Mouse (Mus musculus) neural tube, embryonic 12.5 days (tissue): ENCODE measurements around the gene Nhlrc4. TPM values are rescaled to one million over a fixed set of nuclear protein-coding genes. Genes with fewer than 3 reads are reported as not detected.

Source experiments
- ATAC-seq: fragments of 200-750 bp; cut with Nextera tagmentation; 2 replicates; pipeline ENCODE4 v1.8.0; 2017; ENCODE audit warnings: low read depth, mild to moderate bottlenecking, moderate TSS enrichment, moderate library complexity; ENCODE audit not compliant: low FRiP score
- H3K27ac ChIP-seq: fragments of 300-500 bp; sonication (generic); 2 replicates; pipeline ENCODE4 v1.5.1; 2016
- H3K27me3 ChIP-seq: fragments of 300-500 bp; sonication (generic); replicated peaks from 2 replicates; pipeline ENCODE4 v1.6.1; 2016; ENCODE audit warnings: mild to moderate bottlenecking
- H3K36me3 ChIP-seq: fragments of 300-500 bp; sonication (generic); 2 replicates; pipeline ENCODE4 v1.6.1; 2016; ENCODE audit warnings: mild to moderate bottlenecking
- H3K4me1 ChIP-seq: fragments of 300-500 bp; sonication (generic); 2 replicates; pipeline ENCODE4 v1.6.1; 2016
- H3K4me2 ChIP-seq: fragments of 300-500 bp; sonication (generic); replicated peaks from 2 replicates; pipeline ENCODE4 v1.6.1; 2016; ENCODE audit warnings: mild to moderate bottlenecking
- H3K4me3 ChIP-seq: fragments of 300-500 bp; sonication (generic); 2 replicates; pipeline ENCODE4 v1.5.1; 2016
- H3K9ac ChIP-seq: fragments of 300-500 bp; sonication (generic); 2 replicates; pipeline ENCODE4 v1.6.1; 2016; ENCODE audit warnings: mild to moderate bottlenecking
- H3K9me3 ChIP-seq: fragments of 300-500 bp; sonication (generic); 2 replicates; pipeline ENCODE4 v1.6.1; 2016; ENCODE audit warnings: mild to moderate bottlenecking
- WGBS: fragments of 180-500 bp; shearing (Covaris S2); methylation state at CpG from one replicate; pipeline ENCODE4 v1.1.7; 2016; 5-methylcytosine and 5-hydroxymethylcytosine counted together
- polyA plus RNA-seq: library from polyadenylated mRNA; unstranded; fragments of >200 nt; fragmentation: Nextera tagmentation; extraction: Ambion mirVana; gene quantifications from 2 replicates; pipeline ENCODE4 v1.2.1, GENCODE M21; 2016

The Nhlrc4 gene
- polyA plus RNA-seq, 1 experiment from 2014 or later: 0.14 TPM

- Histone ChIP-seq H3K27ac (no peak overlapping the region; the same call in 1 of the 2 replicates), H3K4me1 (peaks cover 7% of the 10 kb centered on the region), H3K4me3 (no peak overlapping the region), H3K9ac (no peak overlapping the region), H3K36me3 (no peaks in the 10 kb centered on the region), H3K4me2 (no peak overlapping the region), H3K27me3 (no peaks in the 10 kb centered on the region), H3K9me3 (no peaks in the 10 kb centered on the region)
- WGBS: 82% methylated on average over 9 of the region's 9 CpGs
- no peak for ATAC-seq
Measured at GRCm38 (mm10) chr17:25943769-25944168, 992 bp downstream of the Nhlrc4 start.

- no peaks in the 10 kb centered on the region for H3K36me3 ChIP-seq
- H3K27me3 ChIP-seq: no peaks in the 10 kb centered on the region
- H3K27ac ChIP-seq: no peak overlapping the region
- no peaks in the 10 kb centered on the region for H3K9me3 ChIP-seq
- peaks cover 7% of the 10 kb centered on the region for H3K4me1 ChIP-seq
- ATAC-seq: no peak
- WGBS: 88% methylated on average over 3 of the region's 3 CpGs
- H3K4me3 ChIP-seq: no peak overlapping the region
- H3K4me2 ChIP-seq: no peak overlapping the region
- no peak overlapping the region for H3K9ac ChIP-seq
Measured at GRCm38 (mm10) chr17:25943221-25943620, 1.5 kb downstream of the Nhlrc4 start.

DNA sequence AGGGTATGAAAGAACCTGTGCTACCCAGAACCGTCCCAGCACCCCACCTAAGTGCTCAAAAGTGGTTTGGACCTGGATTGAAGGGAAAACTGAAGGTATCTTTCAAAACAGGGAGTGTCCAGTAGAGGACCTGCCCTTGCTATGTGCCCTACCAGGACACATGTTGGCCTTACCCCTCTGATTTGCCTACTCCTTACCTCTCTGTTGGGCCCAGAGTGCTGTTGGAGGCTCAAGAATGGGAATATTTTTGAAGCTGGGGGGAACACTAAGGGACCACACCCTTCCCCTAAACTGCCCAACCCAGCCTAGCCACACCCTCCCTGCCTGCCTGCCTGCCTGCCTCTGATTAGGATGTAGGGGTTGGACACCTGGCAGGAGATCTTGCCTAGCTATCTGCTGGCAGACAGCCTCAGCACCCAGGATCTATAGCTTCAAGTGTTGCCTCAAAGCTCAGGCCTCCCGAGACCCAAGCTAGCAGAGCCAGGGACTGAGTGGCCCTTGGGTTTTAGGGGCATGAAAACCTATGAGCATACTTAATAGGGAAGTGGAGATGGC, 2.1 kb downstream of the Nhlrc4 start:
- no peak overlapping the region for H3K4me3 ChIP-seq
- H3K9me3 ChIP-seq: no peaks in the 10 kb centered on the region
- no peaks in the 10 kb centered on the region for H3K27me3 ChIP-seq
- H3K36me3 ChIP-seq: no peaks in the 10 kb centered on the region
- no peak overlapping the region for H3K4me2 ChIP-seq
- H3K4me1 ChIP-seq: peaks cover 7% of the 10 kb centered on the region
- H3K9ac ChIP-seq: no peak overlapping the region
- no peak overlapping the region for H3K27ac ChIP-seq
- 88% methylated on average over 2 of the region's 2 CpGs for WGBS
- 0 out of 2 replicates have a peak, but pooled peaks have one; percentile 13 for ATAC-seq

DNA sequence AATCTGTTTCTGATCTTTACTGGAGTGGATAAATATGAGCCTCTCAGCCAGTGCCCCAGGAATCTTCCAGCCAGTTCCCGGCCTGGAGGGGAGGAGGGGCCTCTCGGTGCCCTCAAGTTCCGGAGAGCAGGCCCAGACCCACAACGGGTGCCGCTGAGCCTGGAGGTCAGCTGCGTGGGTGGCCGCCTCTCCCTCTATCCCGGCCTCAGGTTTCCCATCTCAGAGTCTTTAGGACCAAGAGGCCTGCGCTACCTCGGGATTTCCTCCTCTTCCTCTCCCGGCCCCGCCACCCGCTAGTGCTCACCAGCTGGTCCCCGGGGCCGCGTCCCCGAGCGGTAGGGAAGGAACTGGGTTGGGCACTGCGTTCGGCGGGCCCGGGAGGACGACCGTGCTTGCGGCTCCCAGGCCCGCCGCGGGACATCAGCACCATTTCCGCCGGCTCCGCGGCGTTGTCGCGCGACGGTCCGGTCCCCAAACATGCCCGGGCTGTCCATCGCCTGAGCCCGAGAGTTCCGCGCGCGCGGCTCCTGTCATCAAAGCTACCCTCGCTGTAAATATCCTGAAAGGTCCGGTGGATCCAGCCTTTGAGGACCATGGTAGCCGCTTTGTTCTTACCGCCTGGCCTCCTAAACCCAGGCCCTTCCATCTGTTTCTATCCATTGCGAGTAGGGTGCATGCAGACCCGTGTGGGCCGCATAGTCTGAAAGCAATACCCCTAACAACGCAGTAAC, 3.1 kb downstream of the Nhlrc4 start:
- H3K4me2 ChIP-seq: peak overlapping the region; percentile 77
- no peaks in the 10 kb centered on the region for H3K9me3 ChIP-seq
- peaks cover 9% of the 10 kb centered on the region for H3K36me3 ChIP-seq
- no peaks in the 10 kb centered on the region for H3K27me3 ChIP-seq
- ATAC-seq: peak; percentile 56; the same call in 1 of the 2 replicates
- H3K4me1 ChIP-seq: peaks cover 7% of the 10 kb centered on the region
- H3K9ac ChIP-seq: peak overlapping the region; percentile 93
- 4% methylated on average over 54 of the region's 54 CpGs for WGBS
- peak overlapping the region; percentile 73 for H3K4me3 ChIP-seq
- peak overlapping the region; percentile 65; the same call in 1 of the 2 replicates for H3K27ac ChIP-seq

GRCm38 (mm10) chr17:25934526-25934925, 10.2 kb downstream of the Nhlrc4 start:
- no peak overlapping the region for H3K4me3 ChIP-seq

DNA sequence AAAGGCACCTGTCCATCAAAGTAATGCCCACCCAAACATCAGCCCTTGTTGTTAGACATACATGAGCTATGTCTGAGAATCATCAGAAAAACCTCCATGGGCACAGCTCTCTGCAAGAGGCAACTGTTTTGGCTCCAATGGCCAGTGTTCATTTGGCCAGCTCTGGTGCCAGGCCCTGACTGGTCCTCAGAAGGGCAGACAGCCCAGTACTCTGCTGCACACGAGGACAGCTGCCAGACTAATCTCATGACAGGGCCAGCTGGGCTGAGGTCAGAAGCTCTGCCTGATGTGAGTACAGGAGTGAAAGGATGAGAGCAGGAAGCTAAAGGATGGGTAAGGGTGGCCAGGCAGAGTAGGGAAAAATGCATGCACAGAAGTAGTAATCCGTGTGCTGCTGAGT, 19.4 kb downstream of the Nhlrc4 start:
- H3K36me3 ChIP-seq: peaks cover 35% of the 10 kb centered on the region

More at GRCm38 (mm10) chr17:25934526-25934925, 10.2 kb downstream of the Nhlrc4 start:
- H3K27ac ChIP-seq: no peak overlapping the region
- ATAC-seq: no peak
- no peaks in the 10 kb centered on the region for H3K9me3 ChIP-seq
- no peak overlapping the region for H3K4me2 ChIP-seq
- no peak overlapping the region for H3K9ac ChIP-seq
- no peaks in the 10 kb centered on the region for H3K27me3 ChIP-seq
- WGBS: 94% methylated on average over 1 of the region's 1 CpGs
- no peaks in the 10 kb centered on the region for H3K4me1 ChIP-seq
- H3K36me3 ChIP-seq: peaks cover 70% of the 10 kb centered on the region

GRCm38 (mm10) chr17:25922120-25922519, 22.6 kb downstream of the Nhlrc4 start:
- Histone ChIP-seq H3K27ac (no peak overlapping the region), H3K9ac (no peak overlapping the region), H3K4me3 (no peak overlapping the region), H3K27me3 (no peaks in the 10 kb centered on the region), H3K9me3 (no peaks in the 10 kb centered on the region), H3K4me1 (peaks cover 24% of the 10 kb centered on the region), H3K36me3 (peaks cover 11% of the 10 kb centered on the region; the same call in 1 of the 2 replicates), H3K4me2 (no peak overlapping the region)
- no peak for ATAC-seq
- 81% methylated on average over 5 of the region's 5 CpGs for WGBS

More for the DNA sequence above, 19.4 kb downstream of the Nhlrc4 start:
- H3K27ac ChIP-seq: no peak overlapping the region
- H3K9ac ChIP-seq: no peak overlapping the region
- no peak overlapping the region for H3K4me2 ChIP-seq
- H3K27me3 ChIP-seq: no peaks in the 10 kb centered on the region
- no peaks in the 10 kb centered on the region for H3K9me3 ChIP-seq
- H3K4me1 ChIP-seq: peaks cover 4% of the 10 kb centered on the region; the same call in 1 of the 2 replicates
- ATAC-seq: no peak
- H3K4me3 ChIP-seq: no peak overlapping the region
- 79% methylated on average over 2 of the region's 2 CpGs for WGBS

GRCm38 (mm10) chr17:25919786-25920642, 24.7 kb downstream of the Nhlrc4 start:
- H3K27me3 ChIP-seq: no peaks in the 10 kb centered on the region
- no peaks in the 10 kb centered on the region for H3K9me3 ChIP-seq
- peak overlapping the region; percentile 92 for H3K4me2 ChIP-seq
- ATAC-seq: peak; percentile 99
- WGBS: 0% methylated on average over 40 of the region's 40 CpGs
- H3K4me1 ChIP-seq: peaks cover 27% of the 10 kb centered on the region
- H3K9ac ChIP-seq: peak overlapping the region; percentile 64
- H3K36me3 ChIP-seq: peaks cover 3% of the 10 kb centered on the region; the same call in 1 of the 2 replicates
- H3K4me3 ChIP-seq: peak overlapping the region; percentile 96
- H3K27ac ChIP-seq: peak overlapping the region; percentile 86

DNA sequence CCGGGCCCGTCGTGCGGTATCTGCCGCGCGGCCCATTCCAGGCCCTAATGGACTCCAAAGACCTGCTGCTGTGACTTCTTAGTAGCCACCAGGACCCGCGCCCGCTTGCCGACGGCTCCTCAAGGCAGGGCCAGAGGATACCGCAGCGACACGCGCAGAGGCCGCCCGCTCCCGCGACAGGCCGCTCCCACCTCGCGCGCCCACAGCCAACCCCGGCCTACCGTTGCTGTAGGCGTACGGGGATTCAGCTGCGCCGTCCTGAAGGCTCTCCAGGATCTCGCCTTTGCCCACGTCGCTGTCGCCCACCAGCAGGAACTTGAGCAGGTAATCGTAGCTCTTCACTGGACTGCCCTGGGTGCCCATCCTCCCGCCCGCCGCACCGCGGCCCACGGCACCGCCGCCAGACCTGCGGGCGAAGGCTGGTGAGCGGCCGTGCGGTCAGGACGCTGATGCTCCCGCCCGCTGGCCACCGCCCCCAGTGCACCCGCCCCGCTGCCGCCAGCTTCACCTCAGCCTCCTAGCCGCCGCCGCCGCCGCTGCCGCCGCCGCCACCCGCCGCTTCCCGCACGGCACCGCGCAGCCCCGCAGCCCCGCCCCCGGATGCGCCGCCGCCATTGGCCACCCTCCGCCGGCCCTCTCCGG, 25.5 kb downstream of the Nhlrc4 start, which contains the start of gene Rab40c:
Gene Rab40c (minus strand): TSS at position 584 of the 642 bp plus-strand sequence.
- no peaks in the 10 kb centered on the region for H3K27me3 ChIP-seq
- H3K4me2 ChIP-seq: peak within 1 kb of the TSS; percentile 92
- peaks cover 27% of the 10 kb centered on the region for H3K4me1 ChIP-seq
- peak; percentile 8; the same call in 1 of the 2 replicates for ATAC-seq
- peak within 1 kb of the TSS; percentile 96 for H3K4me3 ChIP-seq
- under 1% methylated on average over 73 of the region's 78 CpGs for WGBS
- H3K9me3 ChIP-seq: no peaks in the 10 kb centered on the region
- peaks cover 3% of the 10 kb centered on the region; the same call in 1 of the 2 replicates for H3K36me3 ChIP-seq
- peak within 1 kb of the TSS; percentile 89 for H3K9ac ChIP-seq
- H3K27ac ChIP-seq: peak within 1 kb of the TSS; percentile 86

DNA sequence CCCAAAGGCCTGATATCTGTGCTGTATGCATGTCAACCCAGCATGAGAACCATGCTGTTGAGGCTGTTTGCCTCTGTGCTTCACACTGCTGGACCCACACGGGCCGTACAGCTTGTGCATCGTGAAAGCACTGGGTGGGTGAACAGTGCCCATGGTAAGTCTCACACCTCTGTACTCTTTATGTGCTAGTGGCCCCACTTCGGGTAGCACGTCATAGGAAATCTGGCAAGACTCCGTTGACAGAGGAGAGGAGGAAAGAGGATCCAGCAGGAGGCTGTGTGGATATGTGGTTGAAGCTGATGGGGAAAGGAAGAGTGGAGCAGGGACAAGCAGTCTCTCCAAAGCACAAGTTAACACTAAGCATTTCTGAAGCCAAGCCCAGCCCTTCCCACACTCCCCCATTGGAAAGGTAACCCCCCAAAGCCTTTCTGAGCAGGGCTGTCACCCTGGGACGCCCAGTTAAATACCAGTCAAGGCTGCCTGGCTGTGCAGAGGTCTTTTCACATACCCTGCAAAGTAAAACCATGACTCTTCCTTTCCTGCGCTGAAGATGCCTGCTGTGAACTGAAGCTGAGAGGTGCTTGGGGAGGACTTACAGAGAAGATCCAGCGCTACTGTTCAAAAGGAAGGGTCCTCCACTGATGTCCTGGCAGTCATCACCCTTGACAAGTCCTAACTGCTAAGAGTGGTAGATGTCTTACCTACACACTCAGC, 26.6 kb downstream of the Nhlrc4 start:
- H3K4me3 ChIP-seq: peak overlapping the region; percentile 96
- ATAC-seq: no peak
- peak overlapping the region; percentile 92 for H3K4me2 ChIP-seq
- H3K4me1 ChIP-seq: peaks cover 27% of the 10 kb centered on the region
- H3K27me3 ChIP-seq: no peaks in the 10 kb centered on the region
- no peaks in the 10 kb centered on the region for H3K9me3 ChIP-seq
- H3K9ac ChIP-seq: peak overlapping the region; percentile 89
- no peak overlapping the region for H3K27ac ChIP-seq
- H3K36me3 ChIP-seq: peaks cover 3% of the 10 kb centered on the region; the same call in 1 of the 2 replicates
- 86% methylated on average over 9 of the region's 9 CpGs for WGBS
